Comparison of ENCODE assay signal across 8 mouse cellular contexts in genomic region chr15:102065661-102066325, GRCm38 (mm10). TPM values are rescaled to one million over a fixed set of nuclear protein-coding genes. Genes with fewer than 3 reads are reported as not detected.
DNase-seq lines count a peak whose midpoint lies in the region; ATAC-seq lines count a peak whose summit lies in the region.

No protein-coding gene starts in this region.

- DNase-seq in adipocyte (ENCODE audit: low spot score): peak; percentile 98
- DNase-seq in embryo, embryonic 10 days (ENCODE audit: low spot score): peak; percentile 97
- DNase-seq in gastrocnemius, postnatal 14 days: peak; percentile 94
- peak; percentile 58 to 95 for DNase-seq in left cerebral cortex, adult 9 months (ENCODE audit: low spot score in 2 of 2)
- DNase-seq in right cerebral cortex, postnatal 14 days: peak; percentile 96
- DNase-seq in urinary bladder, postnatal 25 days (ENCODE audit: low spot score): peak; percentile 96

- intact Hi-C loops in gastrocnemius, postnatal 14 days (cut with DNase I; ENCODE audit: low total_unique reads): loop anchor here (2.0 to 10.0 kb wide), 4 partner anchors 75 to 731 kb away; partner anchors contain the start of gene Krt84

- peak; percentile 91 for ATAC-seq in inflammation-experienced regulatory T-cells, adult 6 months
- peak; percentile 96 for ATAC-seq in megakaryocyte-erythroid progenitor cell, adult 5-6 weeks (replicated peaks; ENCODE audit: low FRiP score, low TSS enrichment, poor library complexity, severe bottlenecking)

RNA-seq across cellular contexts. Expression of gene Eif4b, which starts 7.8 kb away (rescaled TPM):
- total RNA-seq in gastrocnemius, postnatal 14 days (2021): 100 to 1,000 TPM; 130 to 139 TPM
- 100 to 1,000 TPM in 2 of 3 experiments, 10 to 100 TPM in 1; 90.5 to 131 (median 129) TPM for polyA plus RNA-seq in inflammation-experienced regulatory T-cells, adult 6 months (2017; shearing (Covaris generic))
- 328 and 355 TPM in 2 replicates for total RNA-seq in megakaryocyte-erythroid progenitor cell, adult 5-6 weeks (2014; fragmentation: Nextera tagmentation)
- total RNA-seq in megakaryocyte-erythroid progenitor cell, adult 5-6 weeks (2017): 527 and 549 TPM in 2 replicates

RNA-seq across cellular contexts. Expression of gene Tns2, which starts 34.4 kb away (rescaled TPM):
- total RNA-seq in gastrocnemius, postnatal 14 days (2021): 10 to 100 TPM; 29.8 to 45.6 TPM
- 1 to 10 TPM; 3.3 to 4.2 (median 3.8) TPM for polyA plus RNA-seq in inflammation-experienced regulatory T-cells, adult 6 months (2017; shearing (Covaris generic))
- not detected in 2 replicates for total RNA-seq in megakaryocyte-erythroid progenitor cell, adult 5-6 weeks (2014; fragmentation: Nextera tagmentation)
- not detected in 2 replicates for total RNA-seq in megakaryocyte-erythroid progenitor cell, adult 5-6 weeks (2017)

RNA-seq across cellular contexts. Expression of gene Krt18, which starts 37.8 kb away (rescaled TPM):
- total RNA-seq in gastrocnemius, postnatal 14 days (2021): 1 to 10 TPM in 1 of 2 experiments, under 1 TPM in 1; 0.42 to 1.6 TPM
- 1 to 10 TPM in 2 of 3 experiments, under 1 TPM in 1; 0.41 to 1.2 (median 1.2) TPM for polyA plus RNA-seq in inflammation-experienced regulatory T-cells, adult 6 months (2017; shearing (Covaris generic))
- total RNA-seq in megakaryocyte-erythroid progenitor cell, adult 5-6 weeks (2014; fragmentation: Nextera tagmentation): 8.3 TPM in 1 of 2 replicates, not detected in the other
- total RNA-seq in megakaryocyte-erythroid progenitor cell, adult 5-6 weeks (2017): 7.2 and 11.5 TPM in 2 replicates

Comparison
In these comparisons a context has a peak if more than half of its experiments do, and no peak if none do; other contexts are left out.
1. Peak in every context shown above with its lines: DNase-seq and ATAC-seq.
2. RNA of gene Tns2, which starts 34.4 kb away (total RNA-seq): 29.8 to 45.6 TPM in gastrocnemius, postnatal 14 days; not detected in megakaryocyte-erythroid progenitor cell, adult 5-6 weeks; every median in the first group is over 10 times any median in the second.